8 mouse cellular contexts compared by ENCODE assay signal in genomic region chrX:75764794-75765328, GRCm38 (mm10).
DNase-seq lines count a peak whose midpoint lies in the region; ATAC-seq and TF ChIP-seq lines count a peak whose summit lies in the region.

No protein-coding gene starts in this region.

- WGBS in kidney, embryonic 16.5 days = 27% methylated on average over 7 of the region's 7 CpGs
- WGBS in embryonic facial prominence, embryonic 12.5 days = 38% methylated on average over 7 of the region's 7 CpGs
- 35% methylated on average over 7 of the region's 7 CpGs for WGBS in intestine, postnatal 0 days
- 27% methylated on average over 7 of the region's 7 CpGs for WGBS in neural tube, embryonic 13.5 days

- H3K9me3 ChIP-seq in kidney, embryonic 16.5 days (ENCODE audit: low read length) = no peaks in the 10 kb centered on the region
- no peaks in the 10 kb centered on the region for H3K9me3 ChIP-seq in embryonic facial prominence, embryonic 12.5 days
- H3K9me3 ChIP-seq in intestine, postnatal 0 days (ENCODE audit: control insufficient read depth) = no peaks in the 10 kb centered on the region
- H3K9me3 ChIP-seq in neural tube, embryonic 13.5 days = no peaks in the 10 kb centered on the region

- no peaks in the 10 kb centered on the region for H3K36me3 ChIP-seq in kidney, embryonic 16.5 days (ENCODE audit: insufficient read depth, low read length)
- no peaks in the 10 kb centered on the region for H3K36me3 ChIP-seq in embryonic facial prominence, embryonic 12.5 days
- H3K36me3 ChIP-seq in intestine, postnatal 0 days (ENCODE audit: control insufficient read depth, insufficient read depth) = no peaks in the 10 kb centered on the region
- no peaks in the 10 kb centered on the region for H3K36me3 ChIP-seq in neural tube, embryonic 13.5 days

- H3K9ac ChIP-seq in kidney, embryonic 16.5 days (replicated peaks; ENCODE audit: low read length) = peak overlapping the region; percentile 54
- H3K9ac ChIP-seq in embryonic facial prominence, embryonic 12.5 days = no peak overlapping the region
- no peak overlapping the region; the same call in 1 of the 2 replicates for H3K9ac ChIP-seq in intestine, postnatal 0 days (ENCODE audit: low read depth, low read length)
- H3K9ac ChIP-seq in neural tube, embryonic 13.5 days = peak overlapping the region; percentile 72

- peak overlapping the region; percentile 56 for H3K4me3 ChIP-seq in kidney, embryonic 16.5 days (ENCODE audit: low read length)
- H3K4me3 ChIP-seq in embryonic facial prominence, embryonic 12.5 days = peak overlapping the region; percentile 44
- peak overlapping the region; percentile 49 for H3K4me3 ChIP-seq in intestine, postnatal 0 days (ENCODE audit: low read depth, low read length)
- peak overlapping the region; percentile 55 for H3K4me3 ChIP-seq in neural tube, embryonic 13.5 days

- DNase-seq in kidney, adult 9 months = no peak
- no peak for DNase-seq in cerebellum, adult 8-10 months
- DNase-seq in layer of hippocampus, adult 18-20 months (ENCODE audit: low spot score in 2 of 2) = no peak

- H3K27ac ChIP-seq in kidney, embryonic 16.5 days (ENCODE audit: low read length) = peak overlapping the region; percentile 6; the same call in 1 of the 2 replicates
- peak overlapping the region; percentile 85; the same call in 1 of the 2 replicates for H3K27ac ChIP-seq in embryonic facial prominence, embryonic 12.5 days
- peak overlapping the region; percentile 81; the same call in 1 of the 2 replicates for H3K27ac ChIP-seq in intestine, postnatal 0 days (ENCODE audit: low read depth, low read length)
- peak overlapping the region; percentile 90 for H3K27ac ChIP-seq in neural tube, embryonic 13.5 days (replicated peaks)

- no peak for TF ChIP-seq CTCF in intestine, postnatal 0 days (IDR thresholded peaks at IDR 0.05; ENCODE audit: low read depth)

- peak overlapping the region; percentile 54 for H3K4me2 ChIP-seq in kidney, embryonic 16.5 days (replicated peaks; ENCODE audit: low read depth, low read length)
- peak overlapping the region; percentile 49 for H3K4me2 ChIP-seq in embryonic facial prominence, embryonic 12.5 days (replicated peaks)
- peak overlapping the region; percentile 63 for H3K4me2 ChIP-seq in intestine, postnatal 0 days (replicated peaks; ENCODE audit: low read depth)
- H3K4me2 ChIP-seq in neural tube, embryonic 13.5 days = peak overlapping the region; percentile 62

- H3K27me3 ChIP-seq in kidney, embryonic 16.5 days (ENCODE audit: insufficient read depth, low read length) = no peaks in the 10 kb centered on the region; the same call in 1 of the 2 replicates
- no peaks in the 10 kb centered on the region for H3K27me3 ChIP-seq in embryonic facial prominence, embryonic 12.5 days
- H3K27me3 ChIP-seq in intestine, postnatal 0 days (replicated peaks; ENCODE audit: control insufficient read depth, insufficient read depth, low read length) = no peaks in the 10 kb centered on the region
- H3K27me3 ChIP-seq in neural tube, embryonic 13.5 days = no peaks in the 10 kb centered on the region

- peak; percentile 39; the same call in 1 of the 2 replicates for ATAC-seq in kidney, embryonic 16.5 days (ENCODE audit: low FRiP score, low TSS enrichment)
- ATAC-seq in embryonic facial prominence, embryonic 12.5 days (ENCODE audit: insufficient number of reproducible peaks, insufficient read depth, low FRiP score, low TSS enrichment) = peak; percentile 52; the same call in 1 of the 2 replicates
- no peak for ATAC-seq in intestine, postnatal 0 days
- ATAC-seq in neural tube, embryonic 13.5 days (ENCODE audit: low read depth) = peak; percentile 66
- no peak for ATAC-seq in monocyte, adult 5-6 weeks (replicated peaks; ENCODE audit: insufficient number of reproducible peaks, low FRiP score, low TSS enrichment, poor library complexity, severe bottlenecking)

- H3K4me1 ChIP-seq in kidney, embryonic 16.5 days (ENCODE audit: insufficient read depth, low read length) = 0 out of 2 replicates have a peak, but pooled peaks cover 4% of the 10 kb centered on the region
- H3K4me1 ChIP-seq in embryonic facial prominence, embryonic 12.5 days = no peaks in the 10 kb centered on the region
- no peaks in the 10 kb centered on the region for H3K4me1 ChIP-seq in intestine, postnatal 0 days (replicated peaks; ENCODE audit: control insufficient read depth, insufficient read depth, low read length)
- H3K4me1 ChIP-seq in neural tube, embryonic 13.5 days (replicated peaks) = peaks cover 18% of the 10 kb centered on the region

Comparison
In these comparisons a context has a peak if more than half of its experiments do, and no peak if none do; other contexts are left out.
1. ATAC-seq: peak in kidney, embryonic 16.5 days (single experiment), embryonic facial prominence, embryonic 12.5 days (single experiment) and neural tube, embryonic 13.5 days (single experiment); none in intestine, postnatal 0 days (single experiment) and monocyte, adult 5-6 weeks (single experiment).
2. H3K27ac ChIP-seq: peak in every context shown above with its lines; median percentile 90 in neural tube, embryonic 13.5 days; 85 in embryonic facial prominence, embryonic 12.5 days; 81 in intestine, postnatal 0 days; 6 in kidney, embryonic 16.5 days.
3. H3K9ac ChIP-seq: peak in kidney, embryonic 16.5 days (single experiment) and neural tube, embryonic 13.5 days (single experiment); none in embryonic facial prominence, embryonic 12.5 days (single experiment) and intestine, postnatal 0 days (single experiment).
4. Peak in every context shown above with its lines, with median percentiles within 50 percentile points of each other: H3K4me2 ChIP-seq and H3K4me3 ChIP-seq.